Mouse (Mus musculus): ENCODE data around the gene Acbd3.

Gene Acbd3

GRCm38 (mm10) chr1:180783580-180783928, 57.7 kb downstream of the Acbd3 start:
- DNase-seq (ENCODE audit: low read depth, low spot score): no peak

- DNase-seq (ENCODE audit: low read depth, low spot score): no peak
Measured at GRCm38 (mm10) chr1:180791821-180792480, 66.1 kb downstream of the Acbd3 start.

GRCm38 (mm10) chr1:180792814-180793213, 67.0 kb downstream of the Acbd3 start:
- no peak for DNase-seq (ENCODE audit: low read depth, low spot score)

GRCm38 (mm10) chr1:180793445-180794117, 67.7 kb downstream of the Acbd3 start:
- no peak for DNase-seq (ENCODE audit: low read depth, low spot score)

- DNase-seq (ENCODE audit: low read depth, low spot score): peak; percentile 63
Measured at GRCm38 (mm10) chr1:180794170-180794569, 68.3 kb downstream of the Acbd3 start.

GRCm38 (mm10) chr1:180798660-180799059, 72.8 kb downstream of the Acbd3 start:
- DNase-seq (ENCODE audit: low read depth, low spot score): no peak

GRCm38 (mm10) chr1:180799253-180799652, 73.4 kb downstream of the Acbd3 start:
- DNase-seq (ENCODE audit: low read depth, low spot score): no peak

GRCm38 (mm10) chr1:180800022-180800421, 74.2 kb downstream of the Acbd3 start:
- DNase-seq (ENCODE audit: low read depth, low spot score): no peak

GRCm38 (mm10) chr1:180800814-180801213, 75.0 kb downstream of the Acbd3 start:
- no peak for DNase-seq (ENCODE audit: low read depth, low spot score)

GRCm38 (mm10) chr1:180801466-180801994, 75.7 kb downstream of the Acbd3 start:
- DNase-seq (ENCODE audit: low read depth, low spot score): no peak

All from retina, postnatal 7 days (tissue).